19 mouse cellular contexts compared by ENCODE assay signal in genomic region chr7:24294763-24295162, GRCm38 (mm10). TPM values are rescaled to one million over a fixed set of nuclear protein-coding genes. Genes with fewer than 3 reads are reported as not detected.
A peak's percentile ranks its signal among the peaks of the same experiment; 100 is the strongest.
DNase-seq lines count a peak whose midpoint lies in the region; ATAC-seq lines count a peak whose summit lies in the region.
"Had no signal": no experiment of that assay in that cellular context is flagged by ENCODE, and none has a peak within 500 bp of the region (broad histone marks: within the 10 kb centered on the region; RNA-seq: fewer than 3 reads in every experiment).

No protein-coding gene starts in this region.

- H3K9me3 ChIP-seq in midbrain, embryonic 11.5 days (ENCODE audit: control insufficient read depth, low read length): no peaks in the 10 kb centered on the region
- no peaks in the 10 kb centered on the region for H3K9me3 ChIP-seq in midbrain, embryonic 10.5 days (replicated peaks)

- H3K27me3 ChIP-seq in midbrain, embryonic 11.5 days (ENCODE audit: control insufficient read depth, insufficient read depth, low read length): no peaks in the 10 kb centered on the region
- no peaks in the 10 kb centered on the region for H3K27me3 ChIP-seq in midbrain, embryonic 10.5 days (ENCODE audit: low read depth, poor library complexity, severe bottlenecking)
- H3K27me3 ChIP-seq: CH12.LX, Patski had no signal

- H3K27ac ChIP-seq in midbrain, embryonic 11.5 days (ENCODE audit: low read depth, low read length): no peak overlapping the region
- H3K27ac ChIP-seq in midbrain, embryonic 10.5 days (replicated peaks): no peak overlapping the region

- no peak overlapping the region for H3K9ac ChIP-seq in midbrain, embryonic 11.5 days (ENCODE audit: low read length)

- H3K36me3 ChIP-seq in midbrain, embryonic 11.5 days (ENCODE audit: control insufficient read depth, insufficient read depth, low read length): peaks cover 39% of the 10 kb centered on the region
- peaks cover 80% of the 10 kb centered on the region for H3K36me3 ChIP-seq in midbrain, embryonic 10.5 days

- ATAC-seq in midbrain, embryonic 11.5 days (ENCODE audit: low FRiP score): no peak
- ATAC-seq: activated CD4-positive, CD25-positive, alpha-beta regulatory T cell, adult 4 months; CD4-positive, CD25-positive, alpha-beta regulatory T cell, adult 4 months; Patski had no signal

- H3K4me3 ChIP-seq in midbrain, embryonic 11.5 days (ENCODE audit: low read depth, low read length): no peak overlapping the region
- H3K4me3 ChIP-seq in midbrain, embryonic 10.5 days: no peak overlapping the region

- H3K4me1 ChIP-seq in midbrain, embryonic 11.5 days (ENCODE audit: control insufficient read depth, insufficient read depth, low read length): peaks cover 5% of the 10 kb centered on the region
- peaks cover 13% of the 10 kb centered on the region for H3K4me1 ChIP-seq in midbrain, embryonic 10.5 days

- DNase-seq in heart, adult 11 months: peak; percentile 82
- DNase-seq in heart, adult 9 months (ENCODE audit: low spot score in 2 of 2): no peak
- peak; percentile 51 for DNase-seq in midbrain, embryonic 11.5 days (ENCODE audit: low spot score, missing footprints)
- DNase-seq in midbrain, embryonic 10.5 days (ENCODE audit: low spot score): no peak
- DNase-seq: adrenal gland, adult 2 months; adrenal gland, adult 8-10 months; adrenal gland, postnatal 10 days; adrenal gland, postnatal 14 days; adrenal gland, postnatal 25 days; adrenal gland, postnatal 36 days; B cell, adult 2 months; cerebellum, adult 11 months; cerebellum, adult 11-12 months; cerebellum, adult 18-20 months had no signal

- 95% methylated on average over 4 of the region's 4 CpGs for WGBS in midbrain, embryonic 11.5 days
- WGBS in midbrain, embryonic 10.5 days: 92% methylated on average over 4 of the region's 4 CpGs

- no peak overlapping the region for H3K4me2 ChIP-seq in midbrain, embryonic 11.5 days

RNA-seq across cellular contexts. Expression of gene Zfp61, which starts 6.3 kb away (rescaled TPM):
- 37.1 and 40.8 TPM in 2 replicates for polyA plus RNA-seq in midbrain, embryonic 11.5 days (2014; fragmentation: Nextera tagmentation; extraction: Ambion mirVana)
- polyA plus RNA-seq in midbrain, embryonic 10.5 days (2016; fragmentation: Nextera tagmentation; extraction: Ambion mirVana): 36.7 and 41.4 TPM in 2 replicates

RNA-seq across cellular contexts. Expression of gene Zfp94, which starts 21.7 kb away (rescaled TPM):
- polyA plus RNA-seq in midbrain, embryonic 11.5 days (2014; fragmentation: Nextera tagmentation; extraction: Ambion mirVana): 13.0 and 14.3 TPM in 2 replicates
- polyA plus RNA-seq in midbrain, embryonic 10.5 days (2016; fragmentation: Nextera tagmentation; extraction: Ambion mirVana): 13.7 and 15.5 TPM in 2 replicates

RNA-seq across cellular contexts. Expression of gene Zfp93, which starts 24.5 kb away (rescaled TPM):
- polyA plus RNA-seq in midbrain, embryonic 11.5 days (2014; fragmentation: Nextera tagmentation; extraction: Ambion mirVana): 7.1 and 8.8 TPM in 2 replicates
- polyA plus RNA-seq in midbrain, embryonic 10.5 days (2016; fragmentation: Nextera tagmentation; extraction: Ambion mirVana): 6.2 and 7.4 TPM in 2 replicates

RNA-seq across cellular contexts. Expression of gene Tescl, which starts 39.0 kb away (rescaled TPM):
- polyA plus RNA-seq in midbrain, embryonic 11.5 days (2014; fragmentation: Nextera tagmentation; extraction: Ambion mirVana): 0.26 TPM in 1 of 2 replicates, not detected in the other
- polyA plus RNA-seq in midbrain, embryonic 10.5 days (2016; fragmentation: Nextera tagmentation; extraction: Ambion mirVana): 0.14 and 0.26 TPM in 2 replicates
- polyA plus RNA-seq: activated CD4-positive, CD25-positive, alpha-beta regulatory T cell, adult 4 months; CD4-positive, CD25-positive, alpha-beta regulatory T cell, adult 4 months; G1E; Patski had no signal

RNA-seq across cellular contexts. Expression of gene Zfp108, which starts 40.2 kb away (rescaled TPM):
- 2.5 and 2.7 TPM in 2 replicates for polyA plus RNA-seq in midbrain, embryonic 11.5 days (2014; fragmentation: Nextera tagmentation; extraction: Ambion mirVana)
- 2.1 and 2.7 TPM in 2 replicates for polyA plus RNA-seq in midbrain, embryonic 10.5 days (2016; fragmentation: Nextera tagmentation; extraction: Ambion mirVana)
- polyA plus RNA-seq: G1E had no signal

Comparison
In these comparisons a context has a peak if more than half of its experiments do, and no peak if none do; other contexts are left out.
1. DNase-seq: peak in heart, adult 11 months (single experiment) and midbrain, embryonic 11.5 days (single experiment); none in heart, adult 9 months (0 of 2) and midbrain, embryonic 10.5 days (single experiment).